Mouse (Mus musculus) layer of hippocampus, adult 6 months (tissue): Measurements from ENCODE around the gene Smim12. TPM values are rescaled to one million over a fixed set of nuclear protein-coding genes. Genes with fewer than 3 reads are reported as not detected.

ENCODE experiments used
- long read RNA-seq, 2 experiments: library from polyadenylated mRNA; unstranded; transcript quantifications; one replicate each; pipeline ENCODE4 v2.0.0; 2019 to 2020
- polyA plus RNA-seq: library from polyadenylated mRNA; unstranded; fragments of <200 nt; fragmentation: Nextera tagmentation; gene quantifications from 2 replicates; pipeline ENCODE4 v1.2.3, GENCODE M21; 2021

Gene Smim12
- polyA plus RNA-seq = 176 and 180 TPM in 2 replicates
- long read RNA-seq, experiment 1, transcript Smim12-201 (2 exons, 1,022 nt) = major isoform, 155 of 164 reads
- long read RNA-seq, experiment 1, partial matches to known transcripts = 8 of 164 reads
- long read RNA-seq, experiment 1, other reads (novel, unspliced or antisense) = 1 of 164 reads
- long read RNA-seq, experiment 2, transcript Smim12-201 (2 exons, 1,022 nt) = major isoform, 94 of 97 reads
- long read RNA-seq, experiment 2, partial matches to known transcripts = 2 of 97 reads
- long read RNA-seq, experiment 2, other reads (novel, unspliced or antisense) = 1 of 97 reads

GRCm38 (mm10) chr4:127243552-127243951 lies at the start of gene Smim12:
Gene Smim12 (plus strand): TSS chr4:127243784.

Other genes with a start within 250 kb of the Smim12 start
- 11.8 and 13.0 TPM in 2 replicates for gene Sfpq, start 222.5 kb upstream of the Smim12 start, polyA plus RNA-seq
- gene Zmym1, start 182.6 kb upstream of the Smim12 start, polyA plus RNA-seq = 6.7 and 10.9 TPM in 2 replicates
- gene Zmym6, start 166.4 kb upstream of the Smim12 start, polyA plus RNA-seq = 7.7 and 8.1 TPM in 2 replicates
- 4.1 and 4.9 TPM in 2 replicates for gene Tmem35b, start 120.1 kb upstream of the Smim12 start, polyA plus RNA-seq
- gene Dlgap3, start 74.6 kb upstream of the Smim12 start, polyA plus RNA-seq = 12.6 and 16.3 TPM in 2 replicates
- 3.0 and 4.0 TPM in 2 replicates for gene Gja4, start 70.3 kb downstream of the Smim12 start, polyA plus RNA-seq
- gene Gjb3, start 87.1 kb downstream of the Smim12 start, polyA plus RNA-seq = 0.09 and 0.16 TPM in 2 replicates
- gene Gjb4, start 110.3 kb downstream of the Smim12 start, polyA plus RNA-seq = 0.13 TPM in 1 of 2 replicates, not detected in the other
- 0.08 TPM in 1 of 2 replicates, not detected in the other for gene Gjb5, start 114.4 kb downstream of the Smim12 start, polyA plus RNA-seq